Mouse (Mus musculus): ENCODE measurements at regions not wholly inside any gene's neighbourhood (a gene's known extent, or its start where the extent isn't known, plus 50 kb on each side); places are given as distances from the start of the nearest gene placed in this dataset.

GRCm38 (mm10) chr14:80901346-80901745 lies 917.5 kb downstream of the Olfm4 start:
- peak; percentile 45 for DNase-seq

GRCm38 (mm10) chr14:80901759-80902163 lies 917.9 kb downstream of the Olfm4 start:
- DNase-seq: peak; percentile 28

- DNase-seq: no peak
Measured at GRCm38 (mm10) chr14:80916031-80916430, 932.1 kb downstream of the Olfm4 start.

GRCm38 (mm10) chr14:80923732-80924131 lies 939.9 kb downstream of the Olfm4 start:
- no peak for DNase-seq

GRCm38 (mm10) chr14:80959966-80960365 lies 976.1 kb downstream of the Olfm4 start:
- DNase-seq: no peak

GRCm38 (mm10) chr14:80975795-80976194 lies 991.9 kb downstream of the Olfm4 start:
- DNase-seq: no peak

- DNase-seq: no peak
Measured at GRCm38 (mm10) chr14:80976662-80977061, 992.8 kb downstream of the Olfm4 start.

GRCm38 (mm10) chr14:80979475-80979874 lies 995.6 kb downstream of the Olfm4 start:
- DNase-seq: no peak

GRCm38 (mm10) chr14:80990192-80990591 lies 1006.3 kb downstream of the Olfm4 start:
- no peak for DNase-seq

- DNase-seq: no peak
Measured at GRCm38 (mm10) chr14:80990679-80991286, 1006.9 kb downstream of the Olfm4 start.

- DNase-seq: no peak
Measured at GRCm38 (mm10) chr14:80999030-80999429, 1015.1 kb downstream of the Olfm4 start.

- no peak for DNase-seq
Measured at GRCm38 (mm10) chr14:81013208-81013607, 1029.3 kb downstream of the Olfm4 start.

GRCm38 (mm10) chr14:81031475-81031874 lies 1047.6 kb downstream of the Olfm4 start:
- DNase-seq: no peak

GRCm38 (mm10) chr14:81037635-81038034 lies 1053.8 kb downstream of the Olfm4 start:
- no peak for DNase-seq

GRCm38 (mm10) chr14:81038045-81038444 lies 1054.2 kb downstream of the Olfm4 start:
- DNase-seq: no peak

Data from right cerebral cortex, postnatal 4 days (tissue).